Mouse (Mus musculus): ENCODE data around the gene Akr1e1.
"Not testable (repeated sequence)": the region's sequence is repeated elsewhere in the genome, so short reads cannot be mapped to it uniquely, and the experiment has no call there.

The Akr1e1 gene

DNA sequence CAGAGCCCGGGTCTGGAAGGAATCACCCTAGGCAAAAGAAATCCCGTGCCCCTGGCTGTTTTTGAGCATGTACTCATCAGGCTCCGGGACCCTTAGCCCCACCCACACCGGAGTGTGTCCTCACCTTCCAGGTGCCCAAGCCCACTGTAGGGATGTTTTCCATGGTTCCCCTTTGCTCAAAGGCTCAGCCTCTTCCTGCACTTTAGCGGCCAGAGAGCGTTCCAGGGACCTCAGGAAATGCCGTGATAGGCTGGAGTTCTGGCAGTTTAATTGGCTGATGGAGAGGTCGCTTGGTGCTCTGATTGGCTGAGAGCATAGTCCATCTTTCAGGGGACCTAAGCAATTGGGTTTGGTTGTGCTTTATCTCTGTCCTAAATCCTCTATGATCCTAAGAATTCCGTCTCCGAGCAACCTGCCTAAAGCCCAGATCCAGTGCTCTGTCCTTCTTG, at the start of gene Akr1e1:
Akr1e1 (minus strand) TSS at position 214 of the 449 bp plus-strand sequence.
- peak; percentile 86 to 94 for DNase-seq

DNA sequence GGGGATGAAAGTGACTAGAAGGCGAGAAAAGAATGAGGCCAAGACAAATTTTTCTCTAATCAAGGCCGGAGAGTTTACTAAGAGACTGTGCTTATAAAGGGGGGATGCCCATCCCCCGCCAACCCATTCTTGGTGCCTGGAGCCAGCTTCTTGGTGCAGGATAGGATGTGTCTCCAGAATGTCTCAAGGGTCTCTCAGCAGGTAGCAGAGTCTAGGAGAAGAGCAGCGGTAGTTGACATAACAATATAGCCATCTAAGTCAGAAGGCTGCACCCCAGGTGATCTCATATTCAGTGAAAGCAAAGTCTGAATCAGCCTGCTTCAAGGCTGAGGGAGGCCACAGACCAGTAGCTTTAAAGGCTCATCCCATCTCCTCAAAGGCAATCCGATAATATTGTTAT, 49.4 kb upstream of the Akr1e1 start:
- no peak for DNase-seq

DNA sequence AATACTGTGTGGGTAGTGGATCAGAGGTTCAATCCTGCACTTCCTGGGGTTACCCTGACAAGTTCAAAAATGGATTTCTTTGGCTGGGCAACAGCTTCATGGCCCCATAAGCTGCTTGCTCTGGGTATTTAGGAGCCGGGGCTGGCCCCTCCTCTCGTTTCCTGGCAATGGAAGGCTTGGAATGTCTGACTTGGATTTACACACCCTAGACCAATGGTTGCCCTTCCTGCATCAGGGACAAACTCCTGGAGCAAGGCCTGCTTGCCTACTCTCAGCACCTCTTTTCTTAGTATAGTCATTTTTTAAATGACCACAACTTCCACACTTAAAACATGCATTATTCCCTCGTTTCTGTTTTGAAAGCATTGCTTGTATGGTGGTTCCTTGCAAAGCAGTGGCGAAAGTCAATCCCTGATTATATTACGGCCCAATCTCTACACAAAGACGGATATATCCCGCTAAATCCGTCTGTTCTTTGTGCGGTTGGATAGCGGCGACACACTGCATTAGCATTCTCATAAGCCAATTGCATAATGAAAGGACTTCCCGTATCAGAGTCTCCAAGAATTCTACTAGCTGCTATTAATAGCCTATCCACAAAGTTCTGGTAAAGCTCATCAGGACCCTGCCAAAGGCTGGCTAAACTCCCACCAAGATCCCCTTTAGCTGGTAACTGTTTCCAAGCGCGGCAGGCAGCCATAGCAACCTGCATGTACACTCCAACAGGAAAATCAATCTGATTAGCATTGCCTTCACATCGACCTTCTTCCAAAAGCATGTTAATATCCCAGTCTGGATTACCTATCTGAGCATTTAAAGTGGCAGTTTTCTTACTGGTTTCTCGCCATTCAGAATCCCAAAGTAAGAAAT, 47.5 kb upstream of the Akr1e1 start:
- no peak for DNase-seq

DNA sequence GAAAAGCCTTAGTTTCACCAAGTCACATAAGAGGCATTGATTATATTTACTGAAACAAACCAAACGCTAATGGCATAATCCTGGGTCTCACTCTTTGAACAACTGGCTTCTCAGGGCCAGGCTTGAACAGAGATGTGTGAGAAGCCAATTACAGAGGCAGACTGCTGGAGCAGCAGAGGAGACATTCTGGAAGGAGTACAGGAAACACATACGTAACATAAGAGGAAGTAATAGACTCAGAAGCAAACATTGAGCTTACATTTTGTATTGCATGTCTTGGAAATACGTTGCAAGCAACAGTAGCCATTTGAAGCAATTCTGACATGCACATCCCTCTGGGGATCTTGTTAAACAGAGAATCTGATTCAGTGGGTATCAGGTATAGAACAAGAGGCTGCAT, 41.2 kb upstream of the Akr1e1 start:
- DNase-seq = no peak

DNA sequence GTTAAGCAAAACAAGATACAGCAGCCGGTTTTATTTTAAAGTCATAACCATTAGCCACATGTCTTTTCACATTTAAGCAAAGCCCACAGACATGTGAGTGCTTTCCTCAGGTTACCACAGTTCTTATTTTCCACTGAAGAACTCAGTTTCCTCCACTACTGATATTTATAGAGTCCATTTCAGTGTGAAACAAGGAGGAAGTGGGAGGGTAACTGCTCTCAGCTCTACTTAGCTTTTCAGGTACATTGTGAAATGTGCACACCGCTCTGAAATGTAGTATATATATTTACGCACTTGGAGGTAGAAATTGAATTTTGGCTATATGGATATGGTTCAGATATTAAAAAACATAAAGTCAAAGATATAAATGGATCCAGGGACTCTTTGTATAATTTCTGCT, 36.3 kb upstream of the Akr1e1 start:
- no peak for DNase-seq

DNA sequence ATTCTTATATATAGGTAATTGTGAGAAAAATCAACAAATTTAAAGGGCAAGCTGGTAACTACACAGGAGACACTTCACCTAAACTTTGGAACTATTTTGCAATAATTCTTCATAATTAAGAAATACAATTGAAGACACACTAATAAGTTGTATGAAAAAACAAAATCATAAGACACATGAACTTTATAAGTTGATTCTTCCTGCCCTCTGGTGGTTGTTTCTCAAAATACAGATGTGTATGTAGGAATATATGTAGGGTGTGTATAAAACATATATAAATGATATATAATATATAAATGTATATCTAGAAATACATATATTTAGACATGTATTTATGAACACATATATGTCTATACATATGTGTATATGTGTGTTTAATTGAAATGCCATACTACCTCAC, 1.9 kb upstream of the Akr1e1 start:
- DNase-seq = no peak

DNA sequence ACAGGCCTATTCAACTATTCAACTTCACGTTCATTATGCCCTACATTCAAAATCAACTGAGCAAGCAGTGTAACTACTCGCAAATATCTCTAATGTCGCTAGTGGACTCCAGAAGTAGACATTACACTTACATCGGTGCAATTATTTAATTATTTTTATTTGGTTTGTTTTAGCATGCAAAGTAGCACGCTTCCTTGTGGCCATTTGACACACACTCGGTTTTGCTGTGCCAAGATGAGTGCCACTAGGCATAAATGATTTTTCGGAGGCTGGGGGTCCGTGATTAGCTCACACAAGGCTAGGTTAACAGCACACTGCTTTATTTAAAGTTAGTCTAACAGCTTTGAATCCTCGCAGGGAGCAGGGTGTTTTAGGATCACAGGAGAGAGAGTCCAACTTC, 444 bp downstream of the Akr1e1 start:
- no peak for DNase-seq

DNA sequence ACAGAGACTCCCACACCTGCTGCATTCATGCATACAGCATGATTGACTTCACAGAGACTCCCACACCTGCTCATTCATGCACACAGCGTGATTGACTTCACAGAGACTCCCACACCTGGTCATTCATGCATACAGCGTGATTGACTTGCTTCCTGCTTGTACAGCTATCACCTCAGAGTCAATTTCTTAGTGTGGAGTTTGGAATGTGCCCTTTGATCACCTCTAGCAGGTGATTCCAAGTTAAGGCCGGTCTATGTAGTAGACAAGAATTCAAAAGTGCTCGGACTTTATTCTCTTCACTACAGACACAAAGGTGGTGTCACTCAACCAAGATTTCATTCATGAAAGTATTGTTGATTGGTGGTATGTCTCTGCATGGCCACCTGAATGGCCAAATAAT, 2.2 kb downstream of the Akr1e1 start:
- no peak for DNase-seq

DNA sequence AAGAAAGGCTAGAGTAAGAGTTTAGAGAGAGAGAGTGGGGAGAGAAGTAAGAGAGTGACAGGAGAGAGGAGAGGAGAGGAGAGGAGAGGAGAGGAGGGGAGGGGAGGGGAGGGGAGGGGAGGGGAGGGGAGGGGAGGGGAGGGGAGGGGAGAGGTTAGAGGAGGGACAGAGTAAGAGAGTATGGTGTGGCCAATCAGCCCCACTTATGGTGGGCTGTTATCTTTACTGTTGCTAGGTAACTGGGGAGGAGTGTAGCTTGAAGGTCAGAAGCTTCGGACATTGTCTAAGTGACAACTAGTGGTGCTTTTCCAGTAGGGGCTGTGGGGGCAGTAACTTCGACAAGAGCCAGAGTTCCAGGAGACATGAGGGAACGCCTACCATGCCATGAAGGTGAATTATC, 5.5 kb downstream of the Akr1e1 start:
- DNase-seq = not testable (repeated sequence)

DNA sequence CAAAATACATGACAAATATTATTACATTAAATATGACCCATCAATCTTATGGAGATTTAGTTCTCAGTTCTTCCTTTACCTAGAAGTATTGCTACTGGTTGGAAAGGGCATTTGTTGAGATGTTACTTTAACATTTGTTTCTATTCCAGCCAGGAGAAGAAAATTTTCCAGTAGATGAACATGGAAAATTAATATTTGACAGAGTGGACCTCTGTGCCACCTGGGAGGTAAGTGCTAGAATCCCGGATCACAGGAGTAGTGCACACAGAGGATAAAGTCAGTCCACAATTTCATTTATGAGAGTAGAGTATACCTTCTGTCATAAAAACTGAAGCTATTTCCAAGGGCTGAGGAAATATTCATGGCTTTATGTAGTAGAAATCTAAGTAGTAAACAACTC, 32.1 kb downstream of the Akr1e1 start:
- DNase-seq = no peak

DNA sequence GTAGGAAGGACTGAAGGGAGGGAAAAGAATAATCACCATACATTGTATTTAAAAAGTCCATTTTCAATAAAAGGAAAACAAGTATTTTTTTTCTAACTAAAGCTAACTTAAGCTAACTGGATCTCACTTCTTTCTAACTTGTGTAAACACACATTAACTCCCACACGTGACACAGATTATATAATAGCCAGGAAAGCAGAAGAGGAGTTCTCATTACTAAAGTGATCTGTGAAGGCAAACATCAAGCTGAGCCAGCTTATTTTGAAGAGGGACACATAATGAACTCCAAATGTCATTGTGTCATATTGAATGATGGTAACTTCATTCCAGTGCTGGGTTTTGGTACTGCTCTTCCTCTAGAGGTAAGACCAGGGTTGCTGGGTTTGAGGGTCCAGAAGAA, 35.1 kb downstream of the Akr1e1 start, which contains the start of gene Akr1c21:
Akr1c21 (plus strand) TSS at position 205 of the 400 bp plus-strand sequence.
- no peak for DNase-seq

DNA sequence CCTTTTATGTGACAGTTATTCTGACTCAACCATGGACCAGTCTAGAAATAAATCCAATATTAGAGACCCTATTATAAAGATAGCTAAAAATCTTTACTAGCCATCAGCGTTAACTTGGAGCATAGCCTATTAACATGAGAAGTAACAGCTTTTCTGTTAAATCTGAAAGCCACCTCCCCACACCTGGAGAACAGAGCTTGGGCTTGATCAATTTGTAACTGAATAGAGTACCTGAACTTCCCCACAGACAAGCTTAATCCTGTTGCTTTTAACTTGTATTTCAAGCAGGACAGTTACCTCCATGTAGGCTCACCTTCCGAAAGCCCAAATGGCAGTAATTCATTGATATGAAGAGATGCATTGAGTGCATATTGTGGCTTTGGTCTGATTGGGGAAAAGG, 43.0 kb downstream of the Akr1e1 start:
- DNase-seq = no peak

DNA sequence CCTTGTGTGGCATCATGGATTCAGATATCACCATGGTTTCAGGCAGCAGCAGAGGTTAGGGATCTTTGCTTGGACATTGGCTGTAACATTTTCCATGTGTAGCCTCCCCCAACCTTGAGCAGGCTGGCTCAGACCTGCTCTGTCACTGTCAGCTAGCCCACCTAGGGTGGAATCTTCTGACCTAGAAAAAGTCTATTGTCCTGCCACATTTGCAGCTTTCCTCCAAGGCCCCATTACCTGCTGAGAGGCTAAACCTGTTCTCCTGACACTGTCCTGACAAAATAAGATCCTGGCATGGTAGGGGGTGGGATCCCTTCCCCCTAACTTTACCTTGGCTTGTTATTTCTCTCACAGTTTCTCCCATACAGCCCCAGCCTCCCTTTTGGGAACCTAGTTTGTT, 48.5 kb downstream of the Akr1e1 start:
- DNase-seq = no peak

DNA sequence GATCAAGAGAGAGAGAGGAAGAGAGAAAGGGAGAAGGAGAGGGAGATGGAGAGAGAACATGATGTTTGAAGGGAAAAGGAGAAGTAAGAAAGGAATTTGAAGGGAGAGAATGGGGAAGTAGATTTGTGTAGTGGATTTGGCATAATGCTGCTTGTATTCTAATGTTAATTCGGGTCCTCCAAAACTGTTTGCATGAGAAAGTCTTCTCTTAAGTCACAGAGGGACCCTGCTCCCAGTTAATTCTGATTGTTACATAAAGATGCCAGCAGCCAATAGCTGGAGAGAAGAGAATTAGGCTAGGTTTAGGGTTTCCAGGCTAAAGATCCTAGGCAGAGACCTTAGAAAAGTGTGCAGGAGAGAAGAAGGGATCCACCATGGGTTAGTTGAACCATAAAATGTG, 49.8 kb downstream of the Akr1e1 start:
- DNase-seq = no peak
